Mouse (Mus musculus) E14TG2a.4 (cell line): ENCODE measurements at regions not wholly inside any gene's neighbourhood (a gene's known extent, or its start where the extent isn't known, plus 50 kb on each side); places are given as distances from the start of the nearest gene placed in this dataset.

ENCODE experiments used
- CTCF ChIP-seq: conservative IDR thresholded peaks from 2 replicates; pipeline ENCODE4 v1.5.1; 2014; ENCODE audit warnings: low read length
- NANOG ChIP-seq: IDR thresholded peaks from 2 replicates; pipeline ENCODE4 v1.6.1; 2014; ENCODE audit warnings: borderline replicate concordance, low read length, mixed read lengths
- POU5F1 ChIP-seq: IDR thresholded peaks from 2 replicates; pipeline ENCODE4 v1.6.1; 2014; ENCODE audit warnings: low read length, borderline replicate concordance

DNA sequence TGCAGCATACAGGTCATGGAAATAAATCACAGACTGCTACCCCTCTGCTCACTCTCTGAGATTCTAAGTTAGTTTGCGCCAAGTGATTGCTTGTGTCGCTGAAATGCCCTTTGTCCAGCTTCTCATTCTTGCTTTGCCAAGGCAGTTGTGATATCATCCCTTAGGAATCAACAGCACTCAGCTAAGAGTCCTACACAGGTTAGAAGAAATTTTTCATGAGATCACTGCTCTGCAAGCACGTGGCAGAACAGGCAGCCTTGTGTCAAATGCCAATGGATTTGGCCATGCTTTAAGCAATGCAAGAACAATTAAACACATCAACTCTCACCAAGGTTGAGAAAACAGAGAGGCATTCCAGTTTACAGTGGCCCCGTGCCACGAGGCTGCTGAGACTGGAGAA, 1829.0 kb upstream of the 5930422O12Rik start:
- TF ChIP-seq CTCF (no peak), NANOG (no peak), POU5F1 (no peak)
